Mouse (Mus musculus) liver, embryonic 14.5 days (tissue): ENCODE measurements around the gene Trim15. TPM values are rescaled to one million over a fixed set of nuclear protein-coding genes. Genes with fewer than 3 reads are reported as not detected.

Experiments
- ATAC-seq: fragments of 200-750 bp; cut with Nextera tagmentation; 2 replicates; pipeline ENCODE4 v1.8.0; 2017; ENCODE audit warnings: moderate number of reproducible peaks, mild to moderate bottlenecking, moderate library complexity; ENCODE audit not compliant: insufficient read depth
- DNase-seq, 3 experiments: peaks; one replicate each; pipeline ENCODE4 v3.0.0-alpha.2; 2012 to 2013; ENCODE audit warnings: low read depth in 3 of 3, low spot score in 3 of 3
- H3K27ac ChIP-seq: fragments of 300-500 bp; sonication (generic); 2 replicates; pipeline ENCODE4 v1.5.1; 2014; ENCODE audit warnings: moderate library complexity, mild to moderate bottlenecking, control low read depth, inconsistent platforms
- H3K27me3 ChIP-seq: fragments of 300-500 bp; sonication (generic); 2 replicates; pipeline ENCODE4 v1.6.1; 2014; ENCODE audit warnings: mild to moderate bottlenecking, low read length, moderate library complexity; ENCODE audit not compliant: control insufficient read depth, insufficient read depth
- H3K36me3 ChIP-seq: fragments of 300-500 bp; sonication (generic); replicated peaks from 2 replicates; pipeline ENCODE4 v1.6.1; 2014; ENCODE audit warnings: low read depth; ENCODE audit not compliant: control insufficient read depth, insufficient read depth
- H3K4me1 ChIP-seq, 2 experiments: fragments of 200-500 bp in 1 of 2; fragments of 300-500 bp in 1 of 2; sonication (generic) in 1 of 2; replicated peaks; 2 replicates each; pipeline ENCODE4 v1.6.1; 2012 to 2014; ENCODE audit warnings: antibody characterized with exemption in 1 of 2, inconsistent platforms in 1 of 2, low read length in 1 of 2; ENCODE audit not compliant: control insufficient read depth in 2 of 2, insufficient read depth in 2 of 2
- H3K4me2 ChIP-seq: fragments of 300-500 bp; sonication (generic); 2 replicates; pipeline ENCODE4 v1.6.1; 2014; ENCODE audit warnings: low read depth, mild to moderate bottlenecking, control low read depth, moderate library complexity
- H3K4me3 ChIP-seq, 2 experiments: fragments of 200-500 bp in 1 of 2; fragments of 300-500 bp in 1 of 2; sonication (generic) in 1 of 2; 2 replicates each; pipeline ENCODE4 v1.5.1; 2012 to 2014; ENCODE audit warnings: low read depth in 2 of 2, low read length in 2 of 2, mild to moderate bottlenecking in 2 of 2, control low read depth in 1 of 2, inconsistent platforms in 1 of 2, moderate library complexity in 1 of 2; ENCODE audit not compliant: insufficient read depth in 1 of 2
- H3K9ac ChIP-seq: fragments of 300-500 bp; sonication (generic); replicated peaks from 2 replicates; pipeline ENCODE4 v1.6.1; 2014; ENCODE audit warnings: mild to moderate bottlenecking, control low read depth, moderate library complexity
- H3K9me3 ChIP-seq: fragments of 300-500 bp; sonication (generic); 2 replicates; pipeline ENCODE4 v1.6.1; 2016; ENCODE audit warnings: low read length, mixed read lengths; ENCODE audit not compliant: control insufficient read depth
- CTCF ChIP-seq: IDR thresholded peaks from 2 replicates; pipeline ENCODE4 v1.5.1; 2016; ENCODE audit warnings: antibody characterized with exemption, low read depth, control low read depth
- EP300 ChIP-seq: IDR thresholded peaks from 2 replicates; pipeline ENCODE4 v1.6.1; 2016; ENCODE audit warnings: antibody characterized with exemption, low read depth
- WGBS: fragments of 180-500 bp; shearing (Covaris S2); extraction: QIAGEN DNeasy Blood & Tissue Kit; methylation state at CpG from one replicate; pipeline ENCODE4 v1.1.7; 2014; ENCODE audit not compliant: insufficient replicate concordance; 5-methylcytosine and 5-hydroxymethylcytosine counted together
- polyA plus RNA-seq, 2 experiments: library from polyadenylated mRNA; depleted of rRNA in 1 of 2; stranded (reverse) in 1 of 2; unstranded in 1 of 2; fragments of >200 nt; fragmentation: Nextera tagmentation in 1 of 2; extraction: Ambion mirVana in 1 of 2; gene quantifications; 2 replicates each; pipeline versions ENCODE4 v1.2.1 to v1.2.3; 2012 to 2014

The Trim15 gene
- polyA plus RNA-seq, 2 experiments, result 0.26 to 0.32 TPM

- H3K9ac ChIP-seq, result no peak overlapping the region
- peaks cover 5% of the 10 kb centered on the region for H3K36me3 ChIP-seq
- no peak overlapping the region for H3K27ac ChIP-seq
- ATAC-seq (no peak), DNase-seq (no peak)
- TF ChIP-seq CTCF (no peak), EP300 (no peak)
- H3K9me3 ChIP-seq, result no peaks in the 10 kb centered on the region
- 0 out of 4 replicates have a peak, but pooled peaks cover 0 to 5% of the 10 kb centered on the region in 2 experiments for H3K4me1 ChIP-seq
- H3K4me2 ChIP-seq, result no peak overlapping the region
- no peaks in the 10 kb centered on the region for H3K27me3 ChIP-seq
- 68% methylated on average over 4 of the region's 4 CpGs for WGBS
- H3K4me3 ChIP-seq, result no peak overlapping the region
Measured at GRCm38 (mm10) chr17:36856236-36856635, 10.8 kb downstream of the Trim15 start.

- WGBS, result 78% methylated on average over 3 of the region's 3 CpGs
- Histone ChIP-seq H3K4me2 (no peak overlapping the region), H3K36me3 (peaks cover 5% of the 10 kb centered on the region), H3K9ac (no peak overlapping the region), H3K4me1 (0 out of 4 replicates have a peak, but pooled peaks cover 0 to 5% of the 10 kb centered on the region in 2 experiments), H3K4me3 (no peak overlapping the region), H3K27me3 (no peaks in the 10 kb centered on the region), H3K27ac (no peak overlapping the region), H3K9me3 (no peaks in the 10 kb centered on the region)
- DNase-seq, result no peak
- no peak for ATAC-seq
- peak; percentile 60 for TF ChIP-seq CTCF
- no peak for TF ChIP-seq EP300
Measured at GRCm38 (mm10) chr17:36855484-36855883, 11.5 kb downstream of the Trim15 start.

GRCm38 (mm10) chr17:36851627-36852026 is 15.4 kb downstream of the Trim15 start:
- Histone ChIP-seq H3K36me3 (peaks cover 3% of the 10 kb centered on the region), H3K27me3 (no peaks in the 10 kb centered on the region), H3K27ac (no peak overlapping the region), H3K4me2 (no peak overlapping the region), H3K4me3 (no peak overlapping the region), H3K9me3 (no peaks in the 10 kb centered on the region), H3K9ac (no peak overlapping the region), H3K4me1 (0 out of 4 replicates have a peak, but pooled peaks cover 0 to 3% of the 10 kb centered on the region in 2 experiments)
- TF ChIP-seq CTCF (no peak), EP300 (no peak)
- WGBS, result 31% methylated on average over 5 of the region's 5 CpGs
- ATAC-seq, result peak; percentile 37; the same call in 1 of the 2 replicates
- no peak for DNase-seq

GRCm38 (mm10) chr17:36851200-36851599 is 15.8 kb downstream of the Trim15 start:
- 75% methylated on average over 5 of the region's 5 CpGs for WGBS
- Histone ChIP-seq H3K36me3 (no peaks in the 10 kb centered on the region), H3K27me3 (no peaks in the 10 kb centered on the region; the same call in 1 of the 2 replicates), H3K27ac (no peak overlapping the region), H3K9ac (no peak overlapping the region), H3K4me2 (no peak overlapping the region), H3K4me3 (no peak overlapping the region), H3K9me3 (no peaks in the 10 kb centered on the region), H3K4me1 (0 out of 4 replicates have a peak, but pooled peaks cover 0 to 4% of the 10 kb centered on the region in 2 experiments)
- DNase-seq (no peak), ATAC-seq (no peak)
- TF ChIP-seq CTCF (no peak), EP300 (no peak)

- no peaks in the 10 kb centered on the region for H3K9me3 ChIP-seq
- H3K4me3 ChIP-seq, result no peak overlapping the region
- H3K27ac ChIP-seq, result no peak overlapping the region
- no peaks in the 10 kb centered on the region; the same call in 1 of the 2 replicates for H3K27me3 ChIP-seq
- ATAC-seq (no peak), DNase-seq (no peak)
- 70% methylated on average over 2 of the region's 2 CpGs for WGBS
- no peak overlapping the region for H3K4me2 ChIP-seq
- no peak for TF ChIP-seq EP300
- no peak for TF ChIP-seq CTCF
- H3K36me3 ChIP-seq, result no peaks in the 10 kb centered on the region
- no peak overlapping the region for H3K9ac ChIP-seq
- peaks cover 3 to 9% of the 10 kb centered on the region in 2 experiments for H3K4me1 ChIP-seq
Measured at GRCm38 (mm10) chr17:36849992-36850391, 17.0 kb downstream of the Trim15 start.
